Mouse (Mus musculus): ENCODE data around the gene Fto. TPM values are rescaled to one million over a fixed set of nuclear protein-coding genes. Genes with fewer than 3 reads are reported as not detected.

Gene Fto
- polyA plus RNA-seq, 1 experiment from 2014 or later: 151 TPM

- peak; percentile 5; the same call in 1 of the 2 replicates for ATAC-seq
- no peak overlapping the region for H3K4me3 ChIP-seq (ENCODE audit: low read length)
- no peak overlapping the region; the same call in 1 of the 2 replicates for H3K9ac ChIP-seq (ENCODE audit: low read depth, low read length)
- H3K27ac ChIP-seq (ENCODE audit: low read depth, low read length): peak overlapping the region; percentile 69
- H3K4me2 ChIP-seq (ENCODE audit: low read length): peak overlapping the region; percentile 50
- H3K4me1 ChIP-seq (ENCODE audit: control insufficient read depth, insufficient read depth, low read depth, low read length): peaks cover 30% of the 10 kb centered on the region
- H3K27me3 ChIP-seq (replicated peaks; ENCODE audit: control insufficient read depth, insufficient read depth, low read length): no peaks in the 10 kb centered on the region
- no peaks in the 10 kb centered on the region for H3K36me3 ChIP-seq (ENCODE audit: control insufficient read depth, insufficient read depth, low read length)
- 28% methylated on average over 6 of the region's 6 CpGs for WGBS
- no peaks in the 10 kb centered on the region for H3K9me3 ChIP-seq (ENCODE audit: control insufficient read depth, low read length)
These were observed 16.1 kb downstream of the Fto start for GRCm38 (mm10) chr8:91329461-91329850.

GRCm38 (mm10) chr8:91338389-91339154, 25.2 kb downstream of the Fto start:
- Histone ChIP-seq H3K36me3 (ENCODE audit: control insufficient read depth, insufficient read depth, low read length) (no peaks in the 10 kb centered on the region), H3K9ac (ENCODE audit: low read depth, low read length) (no peak overlapping the region), H3K9me3 (ENCODE audit: control insufficient read depth, low read length) (no peaks in the 10 kb centered on the region; the same call in 1 of the 2 replicates), H3K4me2 (ENCODE audit: low read length) (no peak overlapping the region), H3K4me3 (ENCODE audit: low read length) (no peak overlapping the region), H3K27me3 (replicated peaks; ENCODE audit: control insufficient read depth, insufficient read depth, low read length) (no peaks in the 10 kb centered on the region), H3K4me1 (ENCODE audit: control insufficient read depth, insufficient read depth, low read depth, low read length) (no peaks in the 10 kb centered on the region), H3K27ac (ENCODE audit: low read depth, low read length) (no peak overlapping the region)
- WGBS: 91% methylated on average over 6 of the region's 6 CpGs
- ATAC-seq: no peak

GRCm38 (mm10) chr8:91339651-91340050, 26.3 kb downstream of the Fto start:
- no peaks in the 10 kb centered on the region; the same call in 1 of the 2 replicates for H3K9me3 ChIP-seq (ENCODE audit: control insufficient read depth, low read length)
- WGBS: 86% methylated on average over 8 of the region's 8 CpGs

GRCm38 (mm10) chr8:91340746-91341145, 27.4 kb downstream of the Fto start:
- Histone ChIP-seq H3K4me2 (ENCODE audit: low read length) (no peak overlapping the region), H3K27ac (ENCODE audit: low read depth, low read length) (no peak overlapping the region), H3K36me3 (ENCODE audit: control insufficient read depth, insufficient read depth, low read length) (no peaks in the 10 kb centered on the region), H3K9ac (ENCODE audit: low read depth, low read length) (no peak overlapping the region), H3K4me3 (ENCODE audit: low read length) (no peak overlapping the region), H3K4me1 (ENCODE audit: control insufficient read depth, insufficient read depth, low read depth, low read length) (no peaks in the 10 kb centered on the region), H3K27me3 (replicated peaks; ENCODE audit: control insufficient read depth, insufficient read depth, low read length) (no peaks in the 10 kb centered on the region), H3K9me3 (ENCODE audit: control insufficient read depth, low read length) (no peaks in the 10 kb centered on the region; the same call in 1 of the 2 replicates)
- 62% methylated on average over 1 of the region's 1 CpGs for WGBS
- no peak for ATAC-seq

More at GRCm38 (mm10) chr8:91339651-91340050, 26.3 kb downstream of the Fto start:
- H3K4me3 ChIP-seq (ENCODE audit: low read length): no peak overlapping the region
- H3K9ac ChIP-seq (ENCODE audit: low read depth, low read length): no peak overlapping the region
- no peak overlapping the region for H3K4me2 ChIP-seq (ENCODE audit: low read length)
- no peaks in the 10 kb centered on the region for H3K4me1 ChIP-seq (ENCODE audit: control insufficient read depth, insufficient read depth, low read depth, low read length)
- no peak for ATAC-seq
- no peaks in the 10 kb centered on the region for H3K36me3 ChIP-seq (ENCODE audit: control insufficient read depth, insufficient read depth, low read length)
- H3K27ac ChIP-seq (ENCODE audit: low read depth, low read length): no peak overlapping the region
- H3K27me3 ChIP-seq (replicated peaks; ENCODE audit: control insufficient read depth, insufficient read depth, low read length): no peaks in the 10 kb centered on the region

- no peaks in the 10 kb centered on the region for H3K36me3 ChIP-seq (ENCODE audit: control insufficient read depth, insufficient read depth, low read length)
- H3K9me3 ChIP-seq (ENCODE audit: control insufficient read depth, low read length): no peaks in the 10 kb centered on the region
- no peak overlapping the region for H3K4me2 ChIP-seq (ENCODE audit: low read length)
- H3K4me3 ChIP-seq (ENCODE audit: low read length): no peak overlapping the region
- H3K27me3 ChIP-seq (replicated peaks; ENCODE audit: control insufficient read depth, insufficient read depth, low read length): no peaks in the 10 kb centered on the region
- 43% methylated on average over 5 of the region's 5 CpGs for WGBS
- no peak overlapping the region for H3K9ac ChIP-seq (ENCODE audit: low read depth, low read length)
- ATAC-seq: no peak
- H3K27ac ChIP-seq (ENCODE audit: low read depth, low read length): no peak overlapping the region
- H3K4me1 ChIP-seq (ENCODE audit: control insufficient read depth, insufficient read depth, low read depth, low read length): no peaks in the 10 kb centered on the region
These were observed 28.9 kb downstream of the Fto start for GRCm38 (mm10) chr8:91342196-91342595.

GRCm38 (mm10) chr8:91342798-91343197, 29.5 kb downstream of the Fto start:
- H3K4me2 ChIP-seq (ENCODE audit: low read length): no peak overlapping the region
- H3K36me3 ChIP-seq (ENCODE audit: control insufficient read depth, insufficient read depth, low read length): no peaks in the 10 kb centered on the region
- H3K4me3 ChIP-seq (ENCODE audit: low read length): no peak overlapping the region
- no peak overlapping the region for H3K9ac ChIP-seq (ENCODE audit: low read depth, low read length)
- H3K27ac ChIP-seq (ENCODE audit: low read depth, low read length): no peak overlapping the region
- ATAC-seq: no peak
- H3K4me1 ChIP-seq (ENCODE audit: control insufficient read depth, insufficient read depth, low read depth, low read length): no peaks in the 10 kb centered on the region
- WGBS: 76% methylated on average over 5 of the region's 5 CpGs
- H3K9me3 ChIP-seq (ENCODE audit: control insufficient read depth, low read length): no peaks in the 10 kb centered on the region
- H3K27me3 ChIP-seq (replicated peaks; ENCODE audit: control insufficient read depth, insufficient read depth, low read length): no peaks in the 10 kb centered on the region

GRCm38 (mm10) chr8:91344659-91345058, 31.3 kb downstream of the Fto start:
- H3K27ac ChIP-seq (ENCODE audit: low read depth, low read length): no peak overlapping the region
- no peaks in the 10 kb centered on the region for H3K9me3 ChIP-seq (ENCODE audit: control insufficient read depth, low read length)
- ATAC-seq: no peak
- no peaks in the 10 kb centered on the region for H3K27me3 ChIP-seq (replicated peaks; ENCODE audit: control insufficient read depth, insufficient read depth, low read length)
- H3K4me1 ChIP-seq (ENCODE audit: control insufficient read depth, insufficient read depth, low read depth, low read length): no peaks in the 10 kb centered on the region
- 91% methylated on average over 11 of the region's 11 CpGs for WGBS
- no peak overlapping the region for H3K4me3 ChIP-seq (ENCODE audit: low read length)
- H3K9ac ChIP-seq (ENCODE audit: low read depth, low read length): no peak overlapping the region
- no peak overlapping the region for H3K4me2 ChIP-seq (ENCODE audit: low read length)
- H3K36me3 ChIP-seq (ENCODE audit: control insufficient read depth, insufficient read depth, low read length): no peaks in the 10 kb centered on the region

GRCm38 (mm10) chr8:91347146-91347545, 33.8 kb downstream of the Fto start:
- no peak for ATAC-seq
- 88% methylated on average over 10 of the region's 10 CpGs for WGBS
- no peaks in the 10 kb centered on the region for H3K27me3 ChIP-seq (replicated peaks; ENCODE audit: control insufficient read depth, insufficient read depth, low read length)

GRCm38 (mm10) chr8:91347595-91347994, 34.3 kb downstream of the Fto start:
- Histone ChIP-seq H3K4me3 (ENCODE audit: low read length) (no peak overlapping the region), H3K36me3 (ENCODE audit: control insufficient read depth, insufficient read depth, low read length) (no peaks in the 10 kb centered on the region), H3K9ac (ENCODE audit: low read depth, low read length) (no peak overlapping the region), H3K27me3 (replicated peaks; ENCODE audit: control insufficient read depth, insufficient read depth, low read length) (no peaks in the 10 kb centered on the region), H3K9me3 (ENCODE audit: control insufficient read depth, low read length) (no peaks in the 10 kb centered on the region), H3K4me1 (ENCODE audit: control insufficient read depth, insufficient read depth, low read depth, low read length) (no peaks in the 10 kb centered on the region), H3K27ac (ENCODE audit: low read depth, low read length) (no peak overlapping the region), H3K4me2 (ENCODE audit: low read length) (no peak overlapping the region)
- no peak for ATAC-seq
- 70% methylated on average over 6 of the region's 6 CpGs for WGBS

More at GRCm38 (mm10) chr8:91347146-91347545, 33.8 kb downstream of the Fto start:
- no peak overlapping the region for H3K4me3 ChIP-seq (ENCODE audit: low read length)
- H3K4me1 ChIP-seq (ENCODE audit: control insufficient read depth, insufficient read depth, low read depth, low read length): no peaks in the 10 kb centered on the region
- H3K9me3 ChIP-seq (ENCODE audit: control insufficient read depth, low read length): no peaks in the 10 kb centered on the region
- no peak overlapping the region for H3K27ac ChIP-seq (ENCODE audit: low read depth, low read length)
- H3K9ac ChIP-seq (ENCODE audit: low read depth, low read length): no peak overlapping the region
- no peaks in the 10 kb centered on the region for H3K36me3 ChIP-seq (ENCODE audit: control insufficient read depth, insufficient read depth, low read length)
- H3K4me2 ChIP-seq (ENCODE audit: low read length): no peak overlapping the region

Measured in hindbrain, embryonic 16.5 days (tissue).